Mouse (Mus musculus): ENCODE measurements at regions not wholly inside any gene's neighbourhood (a gene's known extent, or its start where the extent isn't known, plus 50 kb on each side); places are given as distances from the start of the nearest gene placed in this dataset.

DNA sequence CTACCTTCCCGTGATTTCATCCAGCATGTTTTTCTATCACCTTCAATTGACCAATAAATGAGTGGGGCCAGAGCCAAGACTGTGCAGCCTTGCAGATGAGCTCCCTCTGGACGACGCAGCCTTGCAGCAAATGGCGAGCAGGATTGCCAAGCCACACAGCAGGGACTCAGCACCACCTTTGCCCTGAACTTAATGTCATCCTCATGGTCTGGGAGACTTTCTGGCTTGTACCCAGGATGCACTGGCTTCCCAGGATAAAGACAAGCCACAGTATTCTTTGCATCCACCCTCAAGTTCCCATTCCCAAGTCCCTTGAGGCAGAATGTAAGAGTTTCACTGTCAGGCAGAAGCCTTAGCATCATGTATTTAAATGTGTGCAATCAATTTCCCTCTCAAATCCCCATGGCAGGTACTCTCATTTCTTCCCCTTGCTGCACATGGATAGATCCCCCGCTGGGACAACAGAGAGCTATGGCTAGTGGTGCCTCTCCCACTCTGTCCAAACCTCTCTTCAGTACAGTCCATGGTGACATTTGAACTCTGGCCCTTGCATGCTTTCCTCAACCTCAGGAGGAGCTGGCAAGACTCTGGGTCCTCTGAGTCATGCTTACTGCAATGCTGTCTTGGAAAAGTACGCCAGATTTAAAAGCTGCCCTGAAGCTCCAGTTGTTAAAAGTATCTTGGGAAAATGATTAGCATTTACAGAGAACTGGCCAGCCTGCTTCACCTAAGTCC is 252.2 kb upstream of the Hnrnpa3 start:
- Histone ChIP-seq H3K27ac (ENCODE audit: insufficient read depth, low read depth) (no peak overlapping the region), H3K27me3 (replicated peaks) (no peaks in the 10 kb centered on the region), H3K4me3 (replicated peaks in 1 of 3; ENCODE audit: low read depth in 2 of 3, low read length in 2 of 3, poor library complexity in 1 of 3) (no peak overlapping the region), H3K9me3 (replicated peaks; ENCODE audit: low read length) (no peaks in the 10 kb centered on the region), H3K79me2 (replicated peaks; ENCODE audit: control insufficient read depth, extremely low read depth, insufficient read depth, poor library complexity, severe bottlenecking) (no peaks in the 10 kb centered on the region), H3K4me1 (ENCODE audit: control insufficient read depth in 1 of 2, insufficient read depth in 2 of 2) (no peaks in the 10 kb centered on the region), H3K4me2 (ENCODE audit: insufficient read depth, low read depth, poor library complexity, severe bottlenecking) (no peak overlapping the region), H3K9ac (ENCODE audit: insufficient read depth, low read depth) (no peak overlapping the region), H3K36me3 (replicated peaks in 1 of 2; ENCODE audit: control insufficient read depth in 1 of 2, insufficient read depth in 1 of 2, low read length in 1 of 2) (no peaks in the 10 kb centered on the region)
- no peak for DNase-seq (ENCODE audit: extremely low read depth)
- TF ChIP-seq MXI1 (IDR thresholded peaks at IDR 0.05; ENCODE audit: low read depth, low read length) (no peak), CTCF (conservative IDR thresholded peaks at IDR 0.05 in 1 of 2, IDR thresholded peaks at IDR 0.05 in 1 of 2; ENCODE audit: low read depth in 2 of 2, low read length in 2 of 2) (no peak), EP300 (IDR thresholded peaks at IDR 0.05; ENCODE audit: low read length) (no peak), RAD21 (IDR thresholded peaks at IDR 0.05; ENCODE audit: low read depth, low read length) (no peak), GABPA (IDR thresholded peaks at IDR 0.05; ENCODE audit: insufficient replicate concordance, low read depth, low read length) (no peak), JUND (conservative IDR thresholded peaks at IDR 0.05; ENCODE audit: low read depth, low read length) (no peak), MAFK (IDR thresholded peaks at IDR 0.05; ENCODE audit: insufficient replicate concordance, low read length) (no peak), USF2 (conservative IDR thresholded peaks at IDR 0.05; ENCODE audit: low read depth, low read length) (no peak), POLR2A (IDR thresholded peaks at IDR 0.05; ENCODE audit: low read depth, low read length) (no peak), ZNF384 (IDR thresholded peaks at IDR 0.05; ENCODE audit: low read depth, low read length) (no peak), E2F4 (IDR thresholded peaks at IDR 0.05; ENCODE audit: insufficient replicate concordance, low read depth, low read length) (no peak), MYC (IDR thresholded peaks at IDR 0.05; ENCODE audit: low read depth, low read length) (no peak), MAZ (IDR thresholded peaks at IDR 0.05; ENCODE audit: low read depth, low read length) (no peak), USF1 (IDR thresholded peaks at IDR 0.05; ENCODE audit: low read depth, low read length) (no peak), CHD2 (IDR thresholded peaks at IDR 0.05; ENCODE audit: low read length) (no peak), ELF1 (IDR thresholded peaks at IDR 0.05; ENCODE audit: low read depth, low read length) (no peak), BHLHE40 (IDR thresholded peaks at IDR 0.05; ENCODE audit: low read depth, low read length) (no peak), NRF1 (IDR thresholded peaks at IDR 0.05; ENCODE audit: low read depth, low read length) (no peak), TBP (conservative IDR thresholded peaks at IDR 0.05; ENCODE audit: low read depth, low read length) (no peak), IRF4 (IDR thresholded peaks at IDR 0.05; ENCODE audit: low read depth, low read length) (no peak)
- dilution Hi-C loops (cut with MboI; ENCODE audit: extremely low pct_ligation_motif_present, extremely low pct_unique_long_range_greater_than_20kb, low sequenced_read_pairs) (no loop called here), in situ Hi-C loops (cut with MboI; ENCODE audit: low pct_ligation_motif_present, low pct_unique_long_range_greater_than_20kb, low sequenced_read_pairs) (no loop called here)

DNA sequence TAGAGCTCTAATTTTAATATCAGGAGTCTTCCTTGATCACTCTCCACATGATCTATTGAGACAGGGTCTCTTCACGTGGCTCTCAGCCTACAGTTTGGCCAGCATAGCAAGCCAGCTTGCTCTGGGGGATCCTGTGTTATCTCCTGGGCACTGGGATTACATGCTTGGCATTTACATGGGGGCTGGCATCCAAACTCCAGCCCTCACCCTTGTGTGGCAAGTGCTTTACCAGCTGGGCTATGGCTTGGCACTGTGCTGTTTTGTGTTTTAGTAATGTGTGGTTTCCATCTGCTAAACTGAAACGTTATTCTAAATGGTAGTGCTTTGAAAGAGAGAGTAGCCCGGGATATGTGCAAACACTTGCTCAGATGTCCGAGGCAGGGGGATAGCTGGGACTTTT is 251.5 kb upstream of the Hnrnpa3 start:
- in situ Hi-C loops (cut with MboI; ENCODE audit: low pct_ligation_motif_present, low pct_unique_long_range_greater_than_20kb, low sequenced_read_pairs) (no loop called here), dilution Hi-C loops (cut with MboI; ENCODE audit: extremely low pct_ligation_motif_present, extremely low pct_unique_long_range_greater_than_20kb, low sequenced_read_pairs) (no loop called here)
- no peak for DNase-seq (ENCODE audit: extremely low read depth)
- TF ChIP-seq SIN3A (IDR thresholded peaks at IDR 0.05; ENCODE audit: low read length) = no peak
- H3K9me3 ChIP-seq (replicated peaks; ENCODE audit: low read length) = no peaks in the 10 kb centered on the region
- no peaks in the 10 kb centered on the region for H3K27me3 ChIP-seq (replicated peaks)
- H3K27ac ChIP-seq (ENCODE audit: insufficient read depth, low read depth) = no peak overlapping the region
- no peak overlapping the region for H3K9ac ChIP-seq (ENCODE audit: insufficient read depth, low read depth)
- H3K4me2 ChIP-seq (ENCODE audit: insufficient read depth, low read depth, poor library complexity, severe bottlenecking) = no peak overlapping the region
- H3K79me2 ChIP-seq (replicated peaks; ENCODE audit: control insufficient read depth, extremely low read depth, insufficient read depth, poor library complexity, severe bottlenecking) = no peaks in the 10 kb centered on the region
- no peaks in the 10 kb centered on the region for H3K4me1 ChIP-seq (ENCODE audit: control insufficient read depth in 1 of 2, insufficient read depth in 2 of 2)
- no peak overlapping the region for H3K4me3 ChIP-seq (replicated peaks in 1 of 3; ENCODE audit: low read depth in 2 of 3, low read length in 2 of 3, poor library complexity in 1 of 3)
- no peaks in the 10 kb centered on the region for H3K36me3 ChIP-seq (replicated peaks in 1 of 2; ENCODE audit: control insufficient read depth in 1 of 2, insufficient read depth in 1 of 2, low read length in 1 of 2)
